Mouse (Mus musculus) midbrain, embryonic 11.5 days (tissue): Measurements from ENCODE around the gene Strada. TPM values are rescaled to one million over a fixed set of nuclear protein-coding genes. Genes with fewer than 3 reads are reported as not detected.

Source experiments
- ATAC-seq: fragments of 200-750 bp; cut with Nextera tagmentation; 2 replicates; pipeline ENCODE4 v1.8.0; 2017; ENCODE audit warnings: moderate TSS enrichment, moderate library complexity; ENCODE audit not compliant: low FRiP score
- DNase-seq: peaks from one replicate; pipeline ENCODE4 v3.0.0; 2015; ENCODE audit warnings: low spot score; ENCODE audit errors: missing footprints
- H3K27ac ChIP-seq: fragments of 300-500 bp; sonication (generic); 2 replicates; pipeline ENCODE4 v1.5.1; 2014; ENCODE audit warnings: low read depth, low read length
- H3K27me3 ChIP-seq: fragments of 300-500 bp; sonication (generic); 2 replicates; pipeline ENCODE4 v1.6.1; 2014; ENCODE audit warnings: mild to moderate bottlenecking, low read length, moderate library complexity, mixed read lengths; ENCODE audit not compliant: control insufficient read depth, insufficient read depth
- H3K36me3 ChIP-seq: fragments of 300-500 bp; sonication (generic); 2 replicates; pipeline ENCODE4 v1.6.1; 2014; ENCODE audit warnings: mild to moderate bottlenecking, low read length, moderate library complexity, mixed read lengths; ENCODE audit not compliant: control insufficient read depth, insufficient read depth
- H3K4me1 ChIP-seq: fragments of 300-500 bp; sonication (generic); 2 replicates; pipeline ENCODE4 v1.6.1; 2014; ENCODE audit warnings: low read length; ENCODE audit not compliant: control insufficient read depth, insufficient read depth
- H3K4me2 ChIP-seq: fragments of 300-500 bp; sonication (generic); 2 replicates; pipeline ENCODE4 v1.6.1; 2014; ENCODE audit warnings: mild to moderate bottlenecking, moderate library complexity
- H3K4me3 ChIP-seq: fragments of 300-500 bp; sonication (generic); 2 replicates; pipeline ENCODE4 v1.5.1; 2014; ENCODE audit warnings: low read depth, low read length
- H3K9ac ChIP-seq: fragments of 300-500 bp; sonication (generic); 2 replicates; pipeline ENCODE4 v1.6.1; 2014; ENCODE audit warnings: low read length
- H3K9me3 ChIP-seq: fragments of 300-500 bp; sonication (generic); 2 replicates; pipeline ENCODE4 v1.6.1; 2016; ENCODE audit warnings: low read length; ENCODE audit not compliant: control insufficient read depth
- WGBS: fragments of 180-500 bp; shearing (Covaris S2); extraction: QIAGEN DNeasy Blood & Tissue Kit; methylation state at CpG from one replicate; pipeline ENCODE4 v1.1.7; 2014; 5-methylcytosine and 5-hydroxymethylcytosine counted together
- polyA plus RNA-seq: library from polyadenylated mRNA; unstranded; fragments of >200 nt; fragmentation: Nextera tagmentation; extraction: Ambion mirVana; gene quantifications from 2 replicates; pipeline ENCODE4 v1.2.1, GENCODE M21; 2014

Gene Strada
- polyA plus RNA-seq, 1 experiment from 2014 or later, result 40.5 TPM

DNA sequence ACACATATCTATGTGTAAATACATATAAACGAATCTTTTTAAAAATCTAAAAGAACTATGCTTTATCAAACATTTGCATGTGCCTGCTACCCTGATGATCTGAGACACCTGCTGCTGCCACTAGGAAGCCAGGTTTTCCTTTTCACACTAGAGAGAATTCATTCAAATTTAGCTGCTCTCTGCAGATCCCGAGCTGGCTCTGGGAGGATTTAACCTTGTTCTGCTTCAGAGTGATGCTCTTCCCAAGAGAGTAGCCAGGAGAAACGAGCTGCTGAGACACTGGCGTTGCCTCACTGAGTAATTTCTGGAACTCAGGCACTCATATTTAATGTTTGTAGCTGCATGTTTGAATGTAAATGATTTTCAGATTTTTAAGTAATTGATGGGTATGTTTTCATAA, 77.2 kb downstream of the Strada start:
- Histone ChIP-seq H3K9ac (no peak overlapping the region), H3K4me2 (no peak overlapping the region), H3K27ac (no peak overlapping the region), H3K36me3 (no peaks in the 10 kb centered on the region; the same call in 1 of the 2 replicates), H3K4me3 (no peak overlapping the region), H3K9me3 (no peaks in the 10 kb centered on the region), H3K27me3 (no peaks in the 10 kb centered on the region), H3K4me1 (no peaks in the 10 kb centered on the region)
- 81% methylated on average over 4 of the region's 4 CpGs for WGBS
- DNase-seq (no peak), ATAC-seq (no peak)

GRCm38 (mm10) chr11:106122736-106123135, 79.2 kb downstream of the Strada start:
- no peak overlapping the region for H3K9ac ChIP-seq
- H3K27ac ChIP-seq, result no peak overlapping the region
- H3K9me3 ChIP-seq, result no peaks in the 10 kb centered on the region
- no peak overlapping the region for H3K4me3 ChIP-seq
- DNase-seq (no peak), ATAC-seq (no peak)
- H3K4me2 ChIP-seq, result no peak overlapping the region
- H3K27me3 ChIP-seq, result no peaks in the 10 kb centered on the region
- WGBS, result 94% methylated on average over 3 of the region's 3 CpGs
- peaks cover 2% of the 10 kb centered on the region; the same call in 1 of the 2 replicates for H3K36me3 ChIP-seq
- H3K4me1 ChIP-seq, result no peaks in the 10 kb centered on the region

- 93% methylated on average over 5 of the region's 5 CpGs for WGBS
- Histone ChIP-seq H3K4me2 (no peak overlapping the region), H3K4me1 (no peaks in the 10 kb centered on the region), H3K9me3 (no peaks in the 10 kb centered on the region), H3K4me3 (no peak overlapping the region), H3K36me3 (peaks cover 2% of the 10 kb centered on the region; the same call in 1 of the 2 replicates), H3K9ac (no peak overlapping the region), H3K27ac (no peak overlapping the region), H3K27me3 (no peaks in the 10 kb centered on the region)
- ATAC-seq (no peak), DNase-seq (no peak)
Observed at GRCm38 (mm10) chr11:106122221-106122620, 79.7 kb downstream of the Strada start.

Other genes with a start within 250 kb of the Strada start
- 10.1 and 11.6 TPM in 2 replicates for gene Cyb561, start 248.8 kb downstream of the Strada start, polyA plus RNA-seq
- gene Ace, start 234.2 kb downstream of the Strada start, polyA plus RNA-seq, result 0.57 and 0.89 TPM in 2 replicates
- gene Ace3, start 207.5 kb downstream of the Strada start, polyA plus RNA-seq, result not detected in 2 replicates
- gene Kcnh6, start 194.0 kb downstream of the Strada start, polyA plus RNA-seq, result 0.21 and 0.29 TPM in 2 replicates
- gene Dcaf7, start 165.3 kb downstream of the Strada start, polyA plus RNA-seq, result 72.7 and 76.1 TPM in 2 replicates
- 10.5 and 11.1 TPM in 2 replicates for gene Taco1, start 136.1 kb downstream of the Strada start, polyA plus RNA-seq
- gene Map3k3, start 117.6 kb downstream of the Strada start, polyA plus RNA-seq, result 14.9 and 16.8 TPM in 2 replicates
- not detected in 2 replicates for gene Gm10840, start 41.3 kb downstream of the Strada start, polyA plus RNA-seq
- 301 and 308 TPM in 2 replicates for gene Limd2, start 41.3 kb downstream of the Strada start, polyA plus RNA-seq
- 74.1 and 76.4 TPM in 2 replicates for gene Ccdc47, start 14.2 kb upstream of the Strada start, polyA plus RNA-seq
- 105 and 110 TPM in 2 replicates for gene Ddx42, start 14.8 kb upstream of the Strada start, polyA plus RNA-seq
- gene Ftsj3, start 53.9 kb upstream of the Strada start, polyA plus RNA-seq, result 67.3 and 71.4 TPM in 2 replicates
- 396 and 404 TPM in 2 replicates for gene Psmc5, start 54.0 kb upstream of the Strada start, polyA plus RNA-seq
- 23.0 and 26.5 TPM in 2 replicates for gene Smarcd2, start 70.8 kb upstream of the Strada start, polyA plus RNA-seq
- 0.04 TPM in 2 replicates for gene Tcam1, start 74.5 kb upstream of the Strada start, polyA plus RNA-seq
- gene Gh, start 99.7 kb upstream of the Strada start, polyA plus RNA-seq, result not detected in 2 replicates
- gene Cd79b, start 112.6 kb upstream of the Strada start, polyA plus RNA-seq, result 1.2 and 1.8 TPM in 2 replicates
- not detected in 2 replicates for gene Scn4a, start 151.1 kb upstream of the Strada start, polyA plus RNA-seq
- not detected in 2 replicates for gene Prr29, start 163.3 kb upstream of the Strada start, polyA plus RNA-seq
- gene Icam2, start 185.9 kb upstream of the Strada start, polyA plus RNA-seq, result 15.8 and 16.9 TPM in 2 replicates